Mouse (Mus musculus) neural tube, embryonic 10.5 days (tissue): ENCODE data around the gene Adgrl4.

Experiments used
- DNase-seq: peaks from one replicate; pipeline ENCODE4 v3.0.0-alpha.2; 2017; ENCODE audit warnings: low spot score; ENCODE audit errors: extremely low spot score

The Adgrl4 gene

GRCm38 (mm10) chr3:151488853-151489252 lies 51.2 kb downstream of the Adgrl4 start:
- no peak for DNase-seq

GRCm38 (mm10) chr3:151505606-151506005 lies 67.9 kb downstream of the Adgrl4 start:
- DNase-seq = no peak

- DNase-seq = no peak
These were observed 73.5 kb downstream of the Adgrl4 start for GRCm38 (mm10) chr3:151511184-151511583.

GRCm38 (mm10) chr3:151547182-151547581 lies 109.5 kb downstream of the Adgrl4 start:
- DNase-seq = no peak

GRCm38 (mm10) chr3:151551002-151551401 lies 113.3 kb downstream of the Adgrl4 start:
- DNase-seq = no peak

GRCm38 (mm10) chr3:151556635-151557034 lies 118.9 kb downstream of the Adgrl4 start:
- DNase-seq = no peak

GRCm38 (mm10) chr3:151557125-151557524 lies 119.4 kb downstream of the Adgrl4 start:
- DNase-seq = no peak

GRCm38 (mm10) chr3:151557607-151558006 lies 119.9 kb downstream of the Adgrl4 start:
- no peak for DNase-seq

- no peak for DNase-seq
These were observed 120.7 kb downstream of the Adgrl4 start for GRCm38 (mm10) chr3:151558374-151558773.

- DNase-seq = no peak
These were observed 128.3 kb downstream of the Adgrl4 start for GRCm38 (mm10) chr3:151565664-151566621.

GRCm38 (mm10) chr3:151566629-151567028 lies 128.9 kb downstream of the Adgrl4 start:
- DNase-seq = no peak

GRCm38 (mm10) chr3:151567541-151567940 lies 129.9 kb downstream of the Adgrl4 start:
- no peak for DNase-seq

GRCm38 (mm10) chr3:151572089-151572488 lies 134.4 kb downstream of the Adgrl4 start:
- DNase-seq = no peak

- DNase-seq = no peak
These were observed 137.6 kb downstream of the Adgrl4 start for GRCm38 (mm10) chr3:151575292-151575691.

GRCm38 (mm10) chr3:151576155-151576554 lies 138.5 kb downstream of the Adgrl4 start:
- DNase-seq = no peak

GRCm38 (mm10) chr3:151591904-151592303 lies 154.2 kb downstream of the Adgrl4 start:
- DNase-seq = no peak
